Mouse (Mus musculus): ENCODE measurements around the gene Megf9.

The Megf9 gene

DNA sequence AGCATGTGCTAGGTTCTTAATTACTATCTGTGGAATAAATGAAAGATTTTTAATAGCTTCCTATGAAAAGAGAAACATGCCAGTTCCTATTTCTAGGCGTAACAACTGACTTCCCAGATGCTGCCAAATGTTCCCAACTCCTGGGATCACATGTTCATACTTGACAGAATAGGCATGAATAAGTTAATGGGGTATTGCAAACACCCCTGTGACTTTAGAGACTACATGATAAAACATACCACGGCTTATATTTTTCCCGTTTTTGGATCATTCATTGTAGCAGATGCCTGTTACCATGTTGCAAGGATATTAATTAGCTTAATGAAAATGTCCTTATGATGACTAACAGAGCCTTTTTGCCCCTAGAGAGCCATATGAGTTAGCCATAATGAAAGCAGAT, 88.0 kb downstream of the Megf9 start:
- DNase-seq (ENCODE audit: low read depth, low spot score), result no peak

DNA sequence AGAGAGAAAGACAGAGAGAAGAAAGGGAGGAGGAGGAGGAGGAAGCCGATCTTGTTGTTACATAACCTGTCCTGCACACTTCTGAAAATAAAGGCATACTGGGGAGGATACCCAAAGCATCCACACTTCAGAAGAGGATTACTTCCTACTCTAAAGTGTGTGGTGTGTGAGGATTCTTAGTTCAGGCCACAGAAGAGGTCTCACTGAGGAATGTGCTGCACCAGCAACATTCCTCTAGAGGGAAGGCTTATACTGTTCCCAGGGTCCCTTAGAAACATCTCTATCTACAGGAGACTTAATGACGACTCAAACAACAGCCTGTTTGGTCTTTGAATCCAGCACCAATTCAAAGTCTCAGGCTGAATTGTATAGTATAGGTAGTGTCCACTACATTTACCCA, 114.6 kb downstream of the Megf9 start:
- no peak for DNase-seq (ENCODE audit: low read depth, low spot score)

DNA sequence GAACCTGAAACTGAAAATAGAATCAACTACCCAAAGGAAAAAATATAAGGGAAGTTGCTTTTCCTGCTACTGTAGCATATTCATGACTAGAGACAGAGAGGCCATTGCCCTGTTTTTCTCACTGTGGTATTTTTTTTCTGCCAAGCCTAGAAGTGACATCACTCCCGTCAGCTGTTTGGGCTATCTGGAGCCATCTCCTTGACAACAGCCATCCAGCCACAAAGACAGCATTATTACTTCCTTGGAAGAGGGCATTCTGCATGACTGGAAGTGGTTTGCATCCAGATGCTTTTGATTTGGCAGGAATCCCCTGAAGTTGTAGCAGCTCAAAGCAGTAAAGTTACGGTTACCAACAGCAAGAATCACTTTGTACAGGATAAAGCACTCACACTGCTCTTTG, 122.7 kb downstream of the Megf9 start:
- DNase-seq (ENCODE audit: low read depth, low spot score), result no peak

DNA sequence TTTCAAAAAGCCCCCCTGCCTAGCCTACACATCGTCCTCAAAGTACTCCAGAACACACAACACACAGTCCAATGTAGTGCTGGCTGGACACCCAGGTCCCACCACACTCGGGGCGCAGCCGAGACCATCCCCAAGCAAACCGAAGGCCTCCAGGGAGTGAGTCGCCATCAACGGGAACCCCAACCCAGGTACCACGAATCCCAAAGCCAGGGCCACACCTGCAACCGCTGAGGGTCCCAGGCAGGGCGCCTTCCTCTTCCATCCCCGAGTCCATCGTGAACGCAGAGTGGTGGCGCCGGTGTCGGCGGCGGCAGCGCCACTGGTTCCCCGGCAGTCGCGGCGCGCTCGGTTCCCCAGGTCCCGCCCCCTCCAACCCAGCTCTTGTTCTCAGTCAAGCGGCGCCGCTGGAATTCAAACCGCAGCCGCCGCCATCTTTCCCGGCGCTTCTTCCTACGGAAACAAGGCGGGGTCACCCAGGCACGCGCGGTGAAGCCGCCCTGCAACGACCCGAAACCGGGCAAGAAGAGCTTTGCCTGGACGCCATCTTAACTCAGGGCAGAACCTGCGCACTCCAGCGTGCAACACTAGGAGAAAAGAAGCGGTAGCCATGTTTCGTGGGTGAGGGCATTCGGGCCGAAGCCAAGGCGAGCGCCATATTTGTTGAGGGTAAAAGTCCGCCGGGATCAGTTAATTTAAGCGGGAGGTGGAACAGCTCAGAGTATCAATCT, 124.6 kb downstream of the Megf9 start, which contains the start of gene Cdk5rap2:
Gene Cdk5rap2, minus strand, starts transcription at position 450 of the 728 bp plus-strand sequence.
- peak; percentile 96 for DNase-seq (ENCODE audit: low read depth, low spot score)

DNA sequence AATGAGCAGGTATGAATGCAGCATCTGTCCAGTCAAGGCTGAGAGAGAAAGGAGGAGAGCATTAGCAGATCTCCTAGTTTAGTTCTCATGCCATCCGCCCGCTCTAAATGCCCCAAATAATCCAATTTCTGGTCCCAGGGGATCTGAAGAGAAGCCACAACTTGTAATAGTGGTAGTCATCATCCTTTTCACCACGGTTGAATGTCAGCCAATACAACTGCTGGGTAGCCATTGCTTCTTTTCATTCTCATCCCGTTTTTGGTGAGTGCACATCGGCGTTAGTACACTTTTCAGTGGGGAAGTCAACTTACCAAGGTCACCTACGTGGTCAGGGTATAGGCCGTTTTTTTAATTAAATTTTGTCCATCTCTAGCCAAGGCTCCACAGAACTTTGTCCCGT, 125.3 kb downstream of the Megf9 start:
- peak; percentile 18 for DNase-seq (ENCODE audit: low read depth, low spot score)

DNA sequence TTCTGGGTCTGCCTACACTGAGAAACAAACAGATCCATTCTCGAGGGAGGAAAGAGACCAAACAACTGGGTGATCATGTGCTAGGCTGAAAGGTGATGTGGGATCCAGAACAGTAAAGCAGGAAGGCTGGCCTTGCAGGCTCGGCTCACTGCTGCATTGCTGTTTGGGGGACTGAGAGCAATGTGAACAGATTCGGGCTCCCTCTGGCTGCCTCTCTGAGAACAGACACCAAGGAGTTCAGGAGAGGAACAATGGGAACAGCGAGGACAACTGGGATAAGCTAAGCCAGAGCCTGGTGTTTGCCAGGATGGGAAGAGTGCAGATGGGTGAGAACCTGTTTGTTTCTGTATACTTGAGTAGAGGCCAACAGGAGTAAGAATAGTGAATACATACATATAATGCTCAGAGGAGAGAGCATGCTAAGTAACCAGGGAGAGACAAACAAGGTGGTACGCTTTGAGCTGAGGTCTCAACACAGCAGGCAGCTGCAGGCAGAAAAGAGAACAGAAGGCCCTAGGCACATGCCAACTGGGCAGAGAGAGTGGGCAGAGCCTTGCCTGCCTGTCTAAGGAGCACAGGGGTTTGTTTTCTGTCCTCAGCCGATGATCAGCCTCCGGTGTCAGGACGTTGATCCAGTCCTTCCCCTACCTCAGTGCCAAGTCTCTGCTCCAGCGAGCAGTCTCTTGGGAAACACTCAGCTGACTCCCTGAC, 132.5 kb downstream of the Megf9 start:
- DNase-seq (ENCODE audit: low read depth, low spot score), result no peak

DNA sequence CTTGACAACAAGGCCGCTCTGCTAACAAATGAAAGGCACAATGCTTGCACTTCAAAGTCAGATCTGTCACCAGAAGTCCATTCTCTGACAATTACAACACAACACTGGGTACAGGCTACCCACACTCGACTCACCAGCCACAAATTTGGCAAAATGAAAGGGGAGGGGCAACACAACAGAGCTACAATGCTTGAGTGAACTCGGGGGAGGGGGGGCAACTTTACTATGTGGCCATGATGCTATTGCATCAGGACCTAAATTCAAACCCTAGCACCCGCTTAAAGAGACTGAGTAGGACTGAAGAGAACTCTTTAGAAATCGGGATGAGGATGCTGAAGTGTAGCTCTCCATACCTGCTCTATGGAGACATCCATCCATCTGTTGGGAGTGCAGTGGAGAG, 135.3 kb downstream of the Megf9 start:
- peak; percentile 71 for DNase-seq (ENCODE audit: low read depth, low spot score)

DNA sequence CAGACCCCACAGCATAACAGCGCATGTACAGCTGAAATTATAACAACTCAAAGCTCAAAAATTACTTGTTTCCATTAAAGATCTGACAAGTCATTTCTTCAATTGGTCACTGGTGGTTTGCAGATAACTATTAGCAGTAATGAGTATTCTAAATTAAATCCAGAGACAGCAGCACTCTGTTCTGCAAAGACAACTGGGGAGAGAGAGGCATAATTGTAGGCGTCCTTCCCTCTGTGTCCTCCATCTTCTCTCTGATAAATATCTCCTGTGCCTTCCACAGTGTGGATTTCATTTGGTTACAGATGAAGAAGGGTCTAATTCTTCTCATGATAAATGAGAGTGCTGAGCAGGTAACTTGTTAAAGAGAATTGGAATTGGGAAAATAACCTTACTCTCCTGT, 135.7 kb downstream of the Megf9 start:
- no peak for DNase-seq (ENCODE audit: low read depth, low spot score)

DNA sequence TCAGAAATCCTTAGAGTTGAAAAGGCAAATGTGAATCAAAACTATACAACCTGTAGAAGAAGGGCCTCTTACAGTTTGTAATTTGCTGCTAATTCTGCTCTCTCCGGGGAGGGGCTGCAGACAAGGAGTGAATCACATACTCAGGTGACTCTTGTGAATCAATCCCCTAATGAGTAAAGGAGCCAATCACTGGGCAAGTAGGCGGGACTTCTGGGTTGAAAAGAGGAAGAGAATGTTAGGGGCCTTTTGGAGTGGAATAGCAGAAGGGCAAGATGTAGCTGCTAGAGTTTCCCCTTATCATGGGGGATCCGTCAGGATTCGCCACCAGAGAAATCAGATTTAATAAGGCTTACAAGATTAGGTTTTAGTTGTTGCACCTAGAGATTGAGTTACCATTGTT, 136.7 kb downstream of the Megf9 start:
- DNase-seq (ENCODE audit: low read depth, low spot score), result peak; percentile 87

DNA sequence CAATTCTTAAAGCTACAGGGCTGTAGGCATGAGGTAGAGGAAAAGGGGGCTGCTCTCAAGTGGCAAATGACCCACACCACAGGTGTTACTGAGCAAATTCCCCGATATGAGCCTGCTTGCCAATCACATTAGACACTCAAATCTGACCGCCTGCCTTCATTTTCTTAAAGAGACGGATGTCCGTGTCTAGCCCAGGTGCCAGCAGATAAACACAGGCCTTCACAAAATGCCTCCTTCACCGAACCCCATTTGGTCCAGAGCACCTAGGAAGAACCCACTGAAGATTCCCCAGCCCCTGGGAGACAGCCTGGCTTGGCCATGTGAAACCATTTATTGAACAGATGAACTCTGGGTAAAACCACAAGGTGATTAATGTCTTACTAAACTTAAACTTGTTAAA, 138.1 kb downstream of the Megf9 start:
- peak; percentile 55 for DNase-seq (ENCODE audit: low read depth, low spot score)

DNA sequence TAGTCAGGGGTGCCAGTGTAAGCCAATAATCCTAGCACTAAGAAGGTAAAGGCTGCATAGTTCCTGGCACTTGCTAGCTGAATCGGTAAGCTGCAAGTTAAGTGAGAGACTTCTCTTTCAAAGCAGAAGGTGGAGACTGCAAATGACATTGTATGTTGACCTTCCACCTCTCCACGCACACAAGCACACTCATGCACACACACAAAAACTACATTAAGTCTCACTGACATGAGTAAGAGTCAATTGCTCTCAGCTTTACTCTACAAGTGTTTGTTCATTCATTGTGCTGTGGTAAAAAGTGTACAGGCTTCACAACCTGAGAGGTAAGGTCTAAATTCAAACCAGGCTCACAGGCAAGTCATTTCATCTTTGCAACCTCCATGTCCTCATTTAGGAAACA, 140.1 kb downstream of the Megf9 start:
- DNase-seq (ENCODE audit: low read depth, low spot score), result no peak

DNA sequence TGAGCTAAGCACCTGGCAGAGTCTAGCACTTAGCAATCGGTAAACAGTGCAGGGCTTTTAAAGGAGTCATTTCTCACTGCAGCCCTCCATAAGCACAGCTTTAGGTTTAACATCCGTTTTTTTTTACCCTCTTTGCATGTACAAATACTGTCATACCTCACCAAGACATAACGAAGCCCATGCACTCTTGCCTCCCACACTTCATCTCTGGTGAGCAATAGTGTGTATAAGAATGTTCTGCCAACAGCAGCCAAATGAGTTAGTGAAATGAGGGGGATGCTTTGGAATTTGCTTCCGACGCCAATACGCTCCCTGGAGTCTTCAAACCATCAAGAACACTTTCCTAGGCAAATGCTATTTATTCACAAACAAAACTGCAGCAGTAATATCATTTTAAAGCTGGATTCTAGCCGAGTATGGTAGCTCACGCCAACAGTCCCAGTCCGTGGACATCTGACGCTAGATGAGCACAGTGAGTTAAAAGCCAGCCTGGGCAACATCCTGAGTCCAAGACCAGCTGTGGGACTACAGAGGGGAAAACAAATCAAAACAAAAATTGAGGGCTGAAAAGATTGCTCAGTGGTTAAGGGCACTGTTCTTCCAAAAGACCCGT, 142.9 kb downstream of the Megf9 start:
- DNase-seq (ENCODE audit: low read depth, low spot score), result no peak

DNA sequence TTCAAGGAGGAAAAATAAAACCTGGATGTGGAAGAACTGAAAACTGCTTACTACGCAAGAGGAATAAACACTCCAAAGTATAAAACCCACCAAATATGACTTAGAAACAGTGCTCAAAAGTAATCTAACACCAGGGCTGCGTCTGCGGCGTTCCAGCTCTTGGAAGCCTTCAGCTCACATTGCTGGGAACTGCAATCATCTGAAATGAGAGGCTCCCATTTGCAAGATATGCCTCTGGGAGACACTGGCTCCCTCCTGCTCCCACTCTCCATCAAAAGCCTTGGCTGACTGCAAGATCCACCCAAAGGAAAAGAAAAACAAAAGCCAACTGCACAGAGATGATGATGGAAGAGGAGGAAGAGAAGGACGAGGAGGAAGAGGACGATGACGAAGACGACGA, 143.7 kb downstream of the Megf9 start:
- no peak for DNase-seq (ENCODE audit: low read depth, low spot score)

DNA sequence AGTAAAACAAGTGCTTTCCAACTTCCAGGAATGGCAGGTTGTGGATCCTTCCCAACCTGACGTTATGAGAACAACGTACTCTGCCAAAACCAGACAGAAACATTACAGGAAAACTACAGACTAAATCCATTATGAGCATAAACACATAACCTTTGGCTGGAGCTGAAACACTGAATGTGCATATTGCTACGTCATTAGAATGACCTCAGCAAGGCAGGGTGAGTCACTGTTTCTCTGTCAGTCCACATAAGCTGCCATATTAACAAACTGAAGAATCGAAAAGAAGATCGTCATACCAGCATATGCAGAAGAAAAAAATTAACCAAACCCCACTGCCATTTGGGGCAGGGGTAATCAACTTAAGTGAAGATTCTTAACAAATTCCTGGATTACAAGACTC, 148.6 kb downstream of the Megf9 start:
- DNase-seq (ENCODE audit: low read depth, low spot score), result no peak

DNA sequence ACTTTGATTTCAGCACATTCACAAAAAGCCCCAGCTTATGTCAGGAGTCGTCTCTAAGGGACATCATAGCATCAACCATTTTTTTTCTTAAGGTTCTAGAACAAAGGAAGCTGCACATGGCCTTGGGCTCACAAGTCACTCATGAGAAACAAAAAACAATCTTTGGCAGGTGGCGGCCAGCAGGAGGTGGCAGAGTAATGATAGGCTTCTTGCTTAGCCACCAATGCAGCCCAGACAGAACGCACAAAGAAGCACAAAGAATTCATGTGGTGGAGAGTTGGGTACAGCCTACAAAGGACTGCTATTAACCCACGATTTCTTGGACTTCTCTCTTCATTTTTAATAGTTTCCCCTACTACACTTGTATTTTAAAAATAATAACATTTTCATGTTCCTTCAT, 157.4 kb downstream of the Megf9 start:
- no peak for DNase-seq (ENCODE audit: low read depth, low spot score)

Data from A20 (cell line).